Mouse (Mus musculus): Measurements from ENCODE around the gene Olfr608.
"Not testable (repeated sequence)": the region's sequence is repeated elsewhere in the genome, so short reads cannot be mapped to it uniquely, and the experiment has no call there.

Olfr608 gene

DNA sequence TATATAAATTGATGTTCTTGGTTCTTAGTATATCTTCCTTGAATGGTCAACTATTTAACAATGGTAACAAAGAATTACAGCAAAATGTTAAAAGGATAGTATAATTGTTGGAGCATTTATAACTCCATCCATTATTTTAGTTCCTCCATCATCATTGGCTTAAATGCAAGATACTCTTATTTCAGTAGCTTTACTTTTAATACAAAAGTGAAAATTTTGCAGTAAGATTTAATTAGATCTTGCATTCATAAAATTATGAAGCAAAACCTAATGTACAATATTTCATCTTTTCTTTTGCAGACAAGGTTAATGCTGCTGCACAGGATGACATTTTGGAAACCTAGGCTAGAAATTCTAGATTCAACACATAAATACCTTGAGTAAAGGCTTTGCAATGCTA lies at the start of gene Olfr608:
Olfr608 (plus strand) TSS at position 301 of the 400 bp plus-strand sequence.
- DNase-seq (ENCODE audit: low read depth, low spot score), result no peak

GRCm38 (mm10) chr7:103445339-103445738 lies 24.3 kb upstream of the Olfr608 start, which contains the start of gene Olfr605:
Gene Olfr605, minus strand, starts transcription at chr7:103445439.
- DNase-seq (ENCODE audit: low read depth, low spot score), result no peak

- no peak for DNase-seq (ENCODE audit: low read depth, low spot score)
Measured at GRCm38 (mm10) chr7:103448746-103449145, 20.9 kb upstream of the Olfr608 start, which contains the start of gene Olfr606. Gene Olfr606, plus strand, starts transcription at chr7:103449046.

DNA sequence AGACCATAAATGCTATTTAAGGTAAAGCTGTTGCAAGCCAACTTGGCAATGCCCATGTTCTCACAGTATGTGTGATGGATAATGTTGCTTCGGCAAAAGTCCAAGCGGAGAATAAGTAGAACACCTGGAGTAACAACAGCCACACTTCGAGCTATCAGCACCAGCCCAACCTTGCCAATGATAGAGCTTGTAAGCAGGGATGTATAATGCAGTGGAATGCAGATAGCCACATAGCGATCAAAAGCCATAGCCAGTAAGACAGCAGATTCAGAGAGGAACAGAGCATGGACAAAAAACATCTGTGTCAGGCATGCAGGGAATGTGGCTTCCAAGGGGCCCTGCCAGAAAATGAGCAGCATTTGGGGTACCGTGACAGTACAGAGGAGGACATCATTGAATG lies 9.1 kb upstream of the Olfr608 start:
- no peak for DNase-seq (ENCODE audit: low read depth, low spot score)

GRCm38 (mm10) chr7:103477106-103477505 lies 7.4 kb downstream of the Olfr608 start:
- DNase-seq (ENCODE audit: low read depth, low spot score), result not testable (repeated sequence)

DNA sequence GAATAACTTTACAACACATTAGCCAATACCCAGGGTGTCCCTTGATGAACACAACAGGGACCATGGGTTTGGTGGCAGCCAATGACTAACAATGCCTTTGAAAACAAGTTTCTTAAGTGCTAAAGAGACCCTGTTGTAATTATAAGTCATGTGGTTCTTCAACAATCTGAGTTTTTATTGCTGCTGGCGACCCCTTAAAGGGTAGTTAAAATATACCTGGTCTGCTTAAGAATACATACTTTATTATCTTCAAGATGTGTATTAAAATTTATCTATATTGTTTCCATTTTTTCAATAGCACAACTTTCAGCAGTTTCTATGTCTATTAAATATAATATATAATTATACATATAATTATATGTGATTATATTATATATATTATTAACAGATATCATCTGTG lies 28.3 kb downstream of the Olfr608 start, which contains the start of gene Olfr609:
Olfr609 (minus strand) TSS at position 101 of the 400 bp plus-strand sequence.
- DNase-seq (ENCODE audit: low read depth, low spot score), result no peak

- no peak for DNase-seq (ENCODE audit: low read depth, low spot score)
Measured at GRCm38 (mm10) chr7:103512022-103512421, 42.3 kb downstream of the Olfr608 start, which contains the start of gene Olfr610. Gene Olfr610, minus strand, starts transcription at chr7:103512122.

DNA sequence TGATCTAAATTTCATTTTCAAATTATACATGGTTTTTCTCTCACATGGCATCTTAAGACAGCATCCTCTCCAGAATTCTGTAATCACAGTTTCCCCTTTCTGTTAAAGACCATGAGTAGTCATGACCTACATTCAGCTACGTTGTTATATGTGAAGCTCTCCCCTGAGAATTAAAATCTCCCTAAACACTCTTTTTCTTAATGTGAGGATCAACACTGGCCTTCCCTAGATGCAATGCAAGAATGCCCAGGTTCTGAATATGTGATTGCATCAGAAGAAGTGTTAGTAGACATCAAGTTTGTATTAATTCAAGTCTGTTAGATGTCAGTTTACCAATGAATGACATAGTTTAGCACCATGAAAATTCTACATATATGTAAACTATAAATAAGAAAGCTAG lies 51.1 kb downstream of the Olfr608 start, which contains the start of gene Olfr611:
Olfr611 (minus strand) TSS at position 101 of the 400 bp plus-strand sequence.
- not testable (repeated sequence) for DNase-seq (ENCODE audit: low read depth, low spot score)
